Mouse (Mus musculus) CH12F3 (cell line): ENCODE measurements around the gene Nepn.
"Not testable (repeated sequence)": the region's sequence is repeated elsewhere in the genome, so short reads cannot be mapped to it uniquely, and the experiment has no call there.

ENCODE experiments used
- in situ Hi-C: fragments of 300-500 bp; cut with MboI; formaldehyde crosslinking; loops from 2 replicates; pipeline ENCODE4 v1.14.3; 2020; ENCODE audit warnings: low sequenced_read_pairs

Gene Nepn

GRCm38 (mm10) chr10:52388922-52389430 is at the start of gene Nepn:
TSS of gene Nepn (plus strand) at chr10:52388972.
- in situ Hi-C loops, result loop anchor here (5.0 kb wide), 1 partner anchor 167 kb away; no protein-coding TSS in a partner anchor

DNA sequence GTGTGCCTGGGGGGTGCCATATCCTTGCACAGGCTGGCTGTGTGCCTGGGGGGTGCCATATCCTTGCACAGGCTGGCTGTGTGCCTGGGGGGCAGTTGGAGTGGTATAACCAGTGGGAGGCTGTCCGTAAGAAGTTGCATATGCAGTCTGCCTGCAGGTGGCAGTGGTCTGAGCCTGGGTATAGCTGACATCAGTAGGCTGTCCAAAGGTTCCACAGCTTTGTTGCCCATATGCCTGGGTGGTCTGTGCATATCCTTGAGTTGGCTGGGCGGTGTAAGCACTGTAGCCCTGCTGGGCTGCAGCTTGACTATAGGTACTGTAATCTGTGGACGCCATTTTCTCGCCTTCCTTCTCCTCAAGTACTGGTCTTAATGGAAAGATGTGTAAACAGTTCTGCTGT is 45.4 kb upstream of the Nepn start:
- in situ Hi-C loops, result not testable (repeated sequence)

- in situ Hi-C loops, result no loop called here
Measured at GRCm38 (mm10) chr10:52353184-52353583, 35.6 kb upstream of the Nepn start.

DNA sequence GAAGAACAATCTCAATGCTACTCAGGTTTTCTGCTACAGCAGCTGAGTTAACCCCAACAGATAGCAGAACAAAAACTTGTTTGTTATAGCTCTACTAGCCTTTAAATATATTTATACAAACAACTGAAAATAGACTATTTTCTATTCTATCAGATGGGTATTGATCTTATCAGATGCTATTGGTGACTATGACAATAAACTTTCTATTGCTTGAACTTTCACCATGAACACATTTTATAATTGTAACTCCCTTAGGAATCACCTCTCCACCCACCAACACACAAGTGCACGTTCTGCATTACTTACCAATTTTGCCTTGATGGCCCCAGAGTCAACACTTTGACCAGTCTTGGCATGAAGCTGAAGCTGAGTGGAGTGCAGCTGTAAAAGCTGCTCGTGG is 30.3 kb upstream of the Nepn start, which contains the start of gene Gm26741:
Gene Gm26741, plus strand, starts transcription at position 301 of the 400 bp plus-strand sequence.
- in situ Hi-C loops, result no loop called here

- in situ Hi-C loops, result no loop called here
Measured at GRCm38 (mm10) chr10:52360241-52360735, 28.5 kb upstream of the Nepn start.

- in situ Hi-C loops, result no loop called here
Measured at GRCm38 (mm10) chr10:52360862-52361609, 27.7 kb upstream of the Nepn start.

GRCm38 (mm10) chr10:52368376-52368775 is 20.4 kb upstream of the Nepn start:
- in situ Hi-C loops, result no loop called here

- in situ Hi-C loops, result no loop called here
Measured at GRCm38 (mm10) chr10:52373834-52374233, 14.9 kb upstream of the Nepn start.

DNA sequence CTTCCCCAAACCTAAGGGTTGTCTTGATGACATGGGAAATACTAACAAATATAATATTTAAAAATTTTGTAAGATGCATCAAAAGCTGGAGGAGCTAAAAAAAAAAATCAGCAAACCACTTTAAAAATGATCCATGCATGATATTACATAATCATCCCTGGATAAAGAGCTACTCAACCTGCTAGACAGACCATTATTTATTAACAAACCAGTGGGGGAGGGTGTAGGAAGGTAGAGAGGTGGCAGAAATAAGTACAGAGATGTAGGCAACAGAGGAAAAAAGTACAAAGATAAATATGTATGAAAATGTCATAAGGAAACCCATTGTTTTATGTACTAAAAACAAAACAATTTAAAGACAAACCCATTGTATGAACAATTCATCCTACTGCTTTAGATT is 14.1 kb upstream of the Nepn start:
- in situ Hi-C loops, result no loop called here

- in situ Hi-C loops, result no loop called here
Measured at GRCm38 (mm10) chr10:52376422-52376821, 12.3 kb upstream of the Nepn start.

- in situ Hi-C loops, result no loop called here
Measured at GRCm38 (mm10) chr10:52377813-52378212, 11.0 kb upstream of the Nepn start.

GRCm38 (mm10) chr10:52381321-52381801 is 7.4 kb upstream of the Nepn start:
- in situ Hi-C loops, result no loop called here

- in situ Hi-C loops, result no loop called here
Measured at GRCm38 (mm10) chr10:52381845-52382591, 6.8 kb upstream of the Nepn start, which contains the start of gene Gopc. TSS of gene Gopc (minus strand) at chr10:52382124.

DNA sequence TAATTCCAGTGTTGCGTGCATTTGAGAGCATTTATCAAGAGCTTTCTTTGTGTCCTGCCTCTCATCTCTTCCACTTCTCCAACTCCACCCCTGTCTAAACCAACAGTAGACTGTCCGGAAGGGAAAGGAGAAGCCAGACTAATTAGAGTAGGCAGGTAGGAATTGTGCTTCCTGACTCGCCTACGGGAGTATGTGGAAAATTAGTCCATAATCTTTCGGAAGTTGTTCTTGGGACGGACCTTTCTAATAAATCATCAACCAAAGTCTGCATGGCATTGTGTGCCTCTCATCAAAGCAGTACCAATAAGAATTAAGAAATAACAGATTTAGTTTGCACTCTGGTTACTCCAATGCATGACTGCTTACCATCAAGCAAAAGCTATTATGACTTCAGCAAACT is 5.8 kb upstream of the Nepn start:
- in situ Hi-C loops, result no loop called here

GRCm38 (mm10) chr10:52383522-52383921 is 5.2 kb upstream of the Nepn start:
- in situ Hi-C loops, result no loop called here

- in situ Hi-C loops, result loop anchor here (5.0 kb wide), 1 partner anchor 163 kb away; no protein-coding TSS in a partner anchor
Measured at GRCm38 (mm10) chr10:52384823-52385610, 3.8 kb upstream of the Nepn start.

DNA sequence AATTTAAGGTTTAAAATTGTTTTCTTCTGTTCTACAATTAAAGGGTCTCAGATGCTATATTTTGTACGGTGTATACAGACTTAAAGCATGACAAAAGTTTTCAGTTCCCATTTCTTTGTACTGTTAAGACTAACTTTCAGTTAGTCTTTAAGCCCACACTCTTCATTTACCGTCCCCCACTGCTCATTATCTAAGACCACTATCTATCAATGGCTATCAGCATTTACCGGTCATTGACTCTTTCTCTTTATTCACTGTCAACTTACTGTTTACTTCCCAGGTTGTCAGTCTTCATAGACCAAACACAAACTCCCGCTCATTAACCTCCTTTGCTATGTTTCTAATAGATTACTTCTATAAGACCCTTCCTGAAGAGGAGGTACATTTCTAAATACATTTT is 1.6 kb upstream of the Nepn start:
- in situ Hi-C loops, result loop anchor here (5.0 kb wide), 1 partner anchor 165 kb away; no protein-coding TSS in a partner anchor

- in situ Hi-C loops, result loop anchor here (5.0 kb wide), 1 partner anchor 167 kb away; no protein-coding TSS in a partner anchor
Measured at GRCm38 (mm10) chr10:52389438-52389837, 666 bp downstream of the Nepn start.

DNA sequence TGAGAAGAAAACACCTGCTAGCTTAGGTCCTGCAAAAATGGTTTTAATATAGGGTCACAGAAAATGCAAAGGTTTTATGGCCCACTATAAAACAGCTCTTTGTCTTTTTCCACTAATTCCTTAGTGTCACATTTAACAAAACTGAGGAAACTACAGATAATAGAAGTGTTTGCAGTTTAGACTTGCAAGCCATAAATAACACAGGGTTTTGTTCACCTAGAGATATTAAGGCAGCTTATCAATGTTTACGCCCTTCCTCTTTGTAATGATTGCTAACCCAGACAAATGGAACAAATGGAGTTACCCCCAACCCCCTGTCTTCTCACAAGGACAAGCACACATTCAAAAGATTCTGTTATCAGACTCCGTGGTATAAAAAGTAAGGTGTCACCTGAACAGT is 2.4 kb downstream of the Nepn start:
- in situ Hi-C loops, result no loop called here

GRCm38 (mm10) chr10:52396647-52397046 is 7.9 kb downstream of the Nepn start:
- in situ Hi-C loops, result no loop called here
